Mouse (Mus musculus): ENCODE measurements around the gene Rassf1.

The Rassf1 gene

GRCm38 (mm10) chr9:107581584-107581983, 30.2 kb downstream of the Rassf1 start:
- DNase-seq: no peak

DNA sequence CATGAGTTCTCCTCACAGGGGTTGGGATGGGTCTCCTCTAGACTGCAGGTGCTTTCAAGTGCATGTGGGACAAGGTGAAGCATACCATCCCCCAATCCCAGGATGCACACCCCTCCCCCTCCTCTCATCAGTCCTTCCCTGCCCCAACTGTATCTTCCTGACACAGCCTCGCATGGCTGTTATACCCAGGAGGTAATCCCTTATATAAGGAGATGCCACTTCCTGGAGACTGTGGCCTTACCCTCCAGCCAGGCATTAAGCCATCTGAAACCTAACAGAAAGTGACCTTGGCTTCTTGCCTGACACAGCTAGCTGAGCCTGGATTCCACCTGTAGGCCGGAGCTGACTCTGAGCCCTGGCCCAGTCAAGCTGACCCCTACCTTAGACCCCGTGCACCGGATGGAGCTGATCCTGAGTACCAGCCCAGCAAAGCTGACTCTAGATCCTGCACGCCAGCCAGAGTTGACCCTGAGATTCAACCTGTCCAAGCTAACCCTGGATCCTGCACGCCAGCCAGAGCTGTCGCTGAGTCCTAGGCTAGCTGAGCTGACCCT, 31.2 kb downstream of the Rassf1 start:
- no peak for DNase-seq

GRCm38 (mm10) chr9:107583174-107583573, 31.8 kb downstream of the Rassf1 start:
- no peak for DNase-seq

GRCm38 (mm10) chr9:107586504-107586903, 35.1 kb downstream of the Rassf1 start:
- no peak for DNase-seq

DNA sequence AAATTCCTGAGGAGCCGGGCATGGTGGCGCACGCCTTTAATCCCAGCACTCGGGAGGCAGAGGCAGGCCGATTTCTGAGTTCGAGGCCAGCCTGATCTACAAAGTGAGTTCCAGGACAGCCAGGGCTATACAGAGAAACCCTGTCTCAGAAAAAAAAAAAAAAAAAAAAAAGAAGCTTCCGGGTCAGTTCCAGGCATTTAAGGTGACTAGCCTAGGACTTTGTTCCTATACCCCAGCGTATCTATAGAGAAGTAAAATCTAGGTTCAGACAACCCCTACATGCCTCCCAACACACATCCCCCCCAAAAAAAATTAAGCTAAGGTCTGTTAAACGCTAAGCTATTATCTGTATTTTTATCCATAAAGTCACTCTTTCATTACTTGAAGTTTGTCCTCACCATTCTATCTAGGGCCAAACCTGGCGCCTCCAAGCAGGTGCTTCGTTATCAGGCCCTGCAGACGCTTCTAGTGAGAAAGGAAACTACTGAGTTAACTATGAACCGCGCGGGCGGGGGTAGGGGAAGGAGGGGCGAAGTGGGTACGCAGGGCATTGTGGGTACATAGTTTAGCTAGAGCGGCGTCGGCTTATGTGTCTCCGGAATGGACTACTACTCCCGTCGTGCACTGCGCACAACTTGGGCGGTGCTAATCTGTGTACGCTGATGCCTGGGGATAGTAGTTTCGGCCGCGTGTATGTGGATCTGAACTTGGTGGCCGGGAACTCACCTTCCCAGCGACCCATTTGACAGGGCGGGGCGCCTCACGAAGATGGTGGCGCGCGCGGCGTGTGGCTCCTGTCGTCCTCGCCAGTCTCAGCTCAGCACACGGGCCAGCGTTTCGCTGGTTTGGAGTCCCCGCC, 35.8 kb downstream of the Rassf1 start, which contains the start of gene Ifrd2:
TSS of gene Ifrd2 (plus strand) at position 669 of the 859 bp plus-strand sequence.
- DNase-seq: peak; percentile 99

GRCm38 (mm10) chr9:107587833-107588639, 36.7 kb downstream of the Rassf1 start:
- DNase-seq: no peak

GRCm38 (mm10) chr9:107590058-107590772, 38.9 kb downstream of the Rassf1 start:
- no peak for DNase-seq

DNA sequence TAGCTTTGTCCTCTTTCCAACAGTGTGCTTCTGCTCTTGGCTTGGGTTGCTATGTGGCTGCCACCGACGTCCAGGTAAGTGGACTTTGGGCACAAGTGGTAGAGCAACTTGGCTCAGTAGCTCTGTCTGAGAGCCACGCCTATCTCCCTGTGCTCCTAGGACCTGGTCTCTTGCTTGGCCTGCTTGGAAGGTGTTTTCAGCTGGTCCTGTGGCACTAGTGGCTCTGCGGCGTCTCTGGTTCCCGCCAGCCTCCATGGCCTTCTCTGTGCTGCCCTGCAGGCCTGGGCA, 39.4 kb downstream of the Rassf1 start:
- no peak for DNase-seq

DNA sequence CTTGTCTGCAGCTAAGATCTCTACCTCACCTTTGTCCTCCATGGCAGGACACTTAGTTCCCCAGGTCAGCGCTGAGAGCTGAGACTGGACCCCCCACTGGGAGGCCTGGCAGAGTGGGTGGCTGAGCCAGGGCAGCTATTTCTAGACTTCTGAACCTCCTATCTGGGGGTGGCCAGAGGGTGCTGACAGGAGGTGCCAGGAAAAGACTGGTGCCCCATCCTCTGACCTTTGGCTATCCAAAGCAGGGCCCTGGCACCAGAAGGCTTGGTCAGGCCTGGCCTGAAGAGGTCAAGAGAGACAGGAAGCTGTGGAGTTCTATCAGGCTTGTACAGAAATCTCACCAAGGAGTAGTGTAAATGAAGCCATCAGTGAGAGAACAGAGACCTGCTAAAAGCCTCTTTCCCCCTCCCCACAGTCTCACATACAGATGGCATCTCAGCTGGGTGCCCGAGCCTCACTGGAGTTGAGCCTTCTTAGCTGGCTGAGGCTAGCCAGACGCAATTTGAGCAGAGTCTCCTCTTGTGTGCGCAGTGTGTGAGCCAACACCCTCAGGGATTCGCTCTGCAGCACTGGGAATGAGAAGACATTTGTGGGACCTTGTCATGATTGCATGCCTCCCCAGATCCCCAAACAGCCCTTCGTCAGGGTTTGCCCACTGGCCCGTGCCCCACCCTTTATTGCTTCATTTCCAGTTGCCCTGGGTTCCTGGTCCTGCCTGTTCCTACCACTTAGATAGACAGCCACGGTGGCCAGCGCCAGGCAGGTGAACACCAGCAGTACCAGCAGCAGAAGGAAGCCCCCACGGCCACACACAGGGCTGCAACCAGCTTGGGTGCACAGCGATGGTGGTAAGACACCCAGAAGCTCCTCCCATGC, 42.0 kb downstream of the Rassf1 start:
- DNase-seq: no peak

- no peak for DNase-seq
Observed at GRCm38 (mm10) chr9:107594281-107595062, 43.1 kb downstream of the Rassf1 start.

- no peak for DNase-seq
Observed at GRCm38 (mm10) chr9:107596619-107597569, 45.5 kb downstream of the Rassf1 start.

DNA sequence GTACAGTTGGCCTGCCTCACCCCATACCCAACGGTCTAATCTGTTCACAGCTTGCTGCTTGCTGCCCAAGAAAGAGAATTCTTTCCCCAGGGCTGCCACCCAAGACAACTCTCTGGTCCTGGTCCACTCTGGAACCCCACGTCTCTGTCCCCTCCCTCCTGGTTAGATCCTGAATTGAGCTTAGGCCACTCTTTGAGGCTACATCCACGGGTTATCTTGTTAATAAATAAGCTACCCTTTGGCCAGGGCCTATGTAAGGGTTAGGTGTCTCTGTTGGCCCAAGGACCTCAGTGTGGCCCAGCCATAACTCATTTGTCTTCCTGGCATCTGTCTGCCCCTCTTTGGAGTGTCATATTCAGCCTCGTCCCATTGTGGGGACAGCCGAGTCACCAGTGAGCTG, 47.0 kb downstream of the Rassf1 start:
- DNase-seq: no peak

- DNase-seq: no peak
Observed at GRCm38 (mm10) chr9:107599433-107599832, 48.1 kb downstream of the Rassf1 start.

DNA sequence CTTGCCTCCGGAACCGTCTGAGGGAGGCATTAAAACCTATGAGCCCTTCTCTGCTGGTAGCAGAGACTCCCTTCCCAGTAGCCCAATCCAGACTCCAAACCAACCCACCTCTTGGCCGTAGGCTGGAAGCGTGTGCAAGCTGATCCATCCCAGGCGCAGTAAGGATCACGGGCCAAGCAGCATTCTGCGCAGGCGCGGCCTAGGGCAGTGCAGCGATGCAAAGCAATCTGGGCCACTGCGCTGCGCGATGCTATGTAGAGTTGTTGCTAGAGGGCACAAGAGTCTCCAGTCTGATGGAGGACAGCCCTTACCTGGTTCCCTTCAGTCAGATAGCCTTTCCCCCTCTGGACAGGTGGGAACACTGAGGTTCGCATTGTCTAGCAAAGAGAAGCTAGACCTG, 48.5 kb downstream of the Rassf1 start:
- DNase-seq: no peak

- DNase-seq: no peak
Observed at GRCm38 (mm10) chr9:107600745-107601144, 49.4 kb downstream of the Rassf1 start.

DNA sequence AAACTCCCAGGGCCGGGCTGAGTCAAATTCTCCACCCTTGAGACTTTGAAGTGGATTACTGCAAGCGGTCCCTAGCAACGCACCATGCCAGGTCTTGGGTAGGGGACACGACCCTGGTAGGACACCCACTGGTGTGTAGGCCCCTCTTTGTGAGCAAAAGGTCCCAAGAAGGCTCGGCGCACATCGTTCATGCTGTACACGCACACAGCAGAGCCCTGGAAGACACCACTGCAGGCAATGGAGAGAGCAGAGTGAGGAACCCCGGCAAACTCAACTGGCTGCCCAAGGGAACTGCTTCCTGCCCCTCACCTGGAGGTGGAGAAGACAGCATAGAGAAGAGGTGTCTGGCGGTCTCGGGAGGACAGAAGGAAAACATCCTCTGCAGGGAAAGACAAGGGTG, 49.9 kb downstream of the Rassf1 start:
- DNase-seq: no peak

- peak; percentile 85 for DNase-seq
Observed at GRCm38 (mm10) chr9:107602068-107602648, 50.8 kb downstream of the Rassf1 start.

DNA sequence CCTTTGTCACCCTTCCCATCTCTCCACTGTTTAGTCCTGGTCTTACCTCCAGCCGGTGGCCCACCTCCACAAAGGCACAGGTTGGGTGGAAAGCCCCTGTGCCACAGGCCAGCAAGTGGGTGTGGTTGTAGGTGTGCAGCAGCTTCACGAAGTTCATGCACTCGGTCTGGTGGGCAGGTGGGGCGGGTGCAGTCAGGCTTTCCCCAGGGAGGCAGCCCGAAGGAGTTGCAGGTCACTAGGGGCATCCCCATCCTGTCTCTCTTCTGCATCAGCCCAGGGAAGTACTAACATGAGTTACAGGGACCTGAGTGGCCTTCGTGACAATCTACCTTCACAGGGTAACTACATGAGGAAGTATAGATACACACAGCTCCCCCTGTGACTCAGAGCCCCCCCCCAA, 51.9 kb downstream of the Rassf1 start:
- DNase-seq: no peak

DNA sequence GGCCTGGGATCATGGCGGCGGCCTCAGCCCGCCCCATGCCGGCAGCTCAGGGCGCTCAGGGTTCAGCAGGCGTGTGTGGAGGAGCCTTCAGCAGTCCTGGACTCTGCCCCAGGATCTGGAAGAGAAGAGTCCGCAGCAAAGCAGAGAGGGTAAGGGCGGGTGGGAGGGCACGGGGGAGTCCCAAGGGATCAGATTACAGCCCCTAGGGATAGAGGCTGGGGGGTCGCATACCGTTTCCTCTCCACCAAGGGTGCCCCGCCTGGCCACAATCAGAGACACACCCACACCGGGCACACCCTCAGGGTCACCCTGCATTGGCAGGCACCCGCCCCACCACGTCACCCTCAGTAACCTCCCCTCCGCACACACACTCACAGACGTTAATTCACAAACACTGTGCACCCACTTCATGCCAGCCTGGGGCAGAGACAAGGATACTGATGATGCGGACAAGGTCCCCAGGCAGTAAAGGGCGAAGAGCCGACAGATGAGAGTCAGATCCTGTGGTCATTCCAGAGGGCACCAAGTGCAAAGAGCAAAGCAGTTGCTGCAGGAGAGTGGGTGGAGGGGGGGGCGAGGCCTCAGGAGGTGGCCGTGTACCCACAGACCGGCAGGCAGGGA, 53.8 kb downstream of the Rassf1 start:
- no peak for DNase-seq
